Mouse (Mus musculus): ENCODE data around the gene Phf11c.

DNA sequence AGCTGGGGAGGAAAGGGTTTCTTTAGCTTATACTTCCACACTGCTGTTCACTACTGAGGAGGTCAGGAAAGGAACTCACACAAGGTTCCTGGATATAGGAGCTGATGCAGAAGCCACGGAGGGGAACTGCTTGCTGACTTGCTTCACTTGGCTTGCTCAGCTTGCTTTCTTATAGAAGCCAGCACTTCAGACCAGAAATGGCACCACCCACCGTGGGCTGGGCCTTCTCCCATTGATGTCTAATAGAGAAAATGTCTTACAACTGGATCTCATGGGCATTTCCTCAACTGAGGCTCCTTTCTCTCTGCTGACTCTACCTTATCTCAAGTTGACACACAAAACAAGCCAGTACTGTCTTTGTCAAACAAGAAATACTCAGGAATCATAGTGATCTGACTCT lies 38.7 kb upstream of the Phf11c start:
- TF ChIP-seq CTCF (IDR thresholded peaks at IDR 0.05; ENCODE audit: extremely low read depth, insufficient read length, insufficient replicate concordance, low read depth, low read length) (no peak), POLR2A (IDR thresholded peaks at IDR 0.05; ENCODE audit: low read depth, low read length) (no peak)

Measured in small intestine, adult 2 months (tissue).